Mouse (Mus musculus): ENCODE results near the gene Vgll4. TPM values are rescaled to one million over a fixed set of nuclear protein-coding genes. Genes with fewer than 3 reads are reported as not detected.
"Not testable (repeated sequence)": the region's sequence is repeated elsewhere in the genome, so short reads cannot be mapped to it uniquely, and the experiment has no call there.

Vgll4 gene
- total RNA-seq, 1 experiment from 2014 or later = 47.0 TPM

DNA sequence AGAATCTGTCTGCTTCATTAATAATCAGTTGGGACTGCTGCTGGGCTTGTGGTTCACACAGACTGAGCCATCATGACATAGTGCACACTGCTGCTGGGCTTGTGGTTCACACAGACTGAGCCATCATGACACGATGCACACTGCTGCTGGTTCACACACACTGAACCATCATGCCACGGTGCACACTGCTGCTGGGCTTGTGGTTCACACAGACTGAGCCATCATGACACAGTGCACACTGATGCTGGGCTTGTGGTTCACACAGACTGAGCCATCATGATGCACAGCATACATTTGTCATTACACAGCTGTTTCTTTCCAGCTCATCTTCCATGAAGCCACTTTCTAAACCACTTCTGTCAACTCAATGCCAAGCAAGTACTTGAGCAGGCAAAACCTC is 30.1 kb downstream of the Vgll4 start:
- DNase-seq = no peak

DNA sequence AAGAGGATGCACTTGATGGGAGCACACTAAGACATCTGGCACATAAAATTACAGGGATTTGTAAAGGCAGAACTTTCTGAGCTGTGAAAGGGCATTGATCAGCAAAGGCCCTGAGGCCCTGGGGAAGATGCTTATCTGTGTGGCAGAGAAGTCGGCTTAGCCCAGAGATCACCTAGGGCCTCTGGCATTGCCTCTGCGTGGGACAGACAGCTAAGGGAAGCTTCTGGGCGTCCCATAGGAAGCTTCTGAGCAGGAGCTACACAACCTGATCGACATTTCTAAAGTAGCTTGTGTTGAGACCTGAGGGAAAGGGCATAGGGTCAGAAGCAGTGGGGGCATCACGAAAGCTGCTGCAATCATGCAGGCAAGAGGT is 32.9 kb downstream of the Vgll4 start:
- no peak for DNase-seq

DNA sequence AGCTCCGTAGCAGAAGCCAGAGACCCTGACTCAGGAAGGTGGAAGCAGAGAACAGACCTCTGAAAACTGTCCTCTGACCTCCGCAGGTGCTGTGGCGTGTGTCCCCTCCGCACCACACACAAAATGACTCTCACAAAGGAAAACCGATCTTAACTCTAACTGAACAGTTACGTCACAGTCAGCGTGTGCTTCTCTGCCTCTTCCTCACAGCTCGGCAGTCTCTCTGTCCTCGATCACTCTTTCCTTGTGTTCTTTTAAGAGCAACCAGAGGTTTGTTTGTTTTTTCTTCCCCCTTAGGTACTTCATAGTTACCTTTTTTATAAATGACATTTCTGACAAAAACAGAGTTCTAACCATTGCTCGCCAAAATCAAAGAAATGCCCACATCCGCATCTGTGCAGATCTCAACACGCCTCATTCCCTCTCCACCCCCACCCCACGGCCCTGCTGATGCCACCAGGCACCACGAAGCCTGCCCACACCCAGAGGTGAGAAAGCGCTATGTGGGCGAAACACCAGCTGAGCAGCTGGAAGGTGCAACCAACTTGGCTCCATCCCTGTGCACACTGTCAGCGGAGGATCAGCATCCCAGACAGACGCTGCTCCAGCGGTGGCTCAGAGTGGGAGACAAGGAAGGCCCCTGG is 33.4 kb downstream of the Vgll4 start:
- DNase-seq = no peak

DNA sequence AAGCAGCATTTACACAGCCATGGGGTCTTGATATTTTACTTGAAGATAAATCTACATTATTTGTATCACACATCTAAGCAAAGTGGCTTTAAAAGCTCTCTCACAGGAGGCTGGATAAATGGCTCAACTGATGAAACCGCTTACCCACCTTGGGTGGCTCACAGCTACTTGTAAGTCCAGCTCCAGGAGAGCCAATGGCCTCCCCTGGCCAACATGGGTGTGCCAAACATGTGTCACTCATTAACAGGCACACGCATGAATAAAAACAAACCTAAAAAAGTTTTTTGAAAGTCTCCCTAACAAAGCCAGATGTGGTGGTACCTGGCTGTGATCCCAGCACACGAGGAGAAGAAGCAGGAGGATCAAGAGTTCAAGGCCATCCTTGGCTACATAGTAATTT is 34.4 kb downstream of the Vgll4 start:
- DNase-seq = no peak

DNA sequence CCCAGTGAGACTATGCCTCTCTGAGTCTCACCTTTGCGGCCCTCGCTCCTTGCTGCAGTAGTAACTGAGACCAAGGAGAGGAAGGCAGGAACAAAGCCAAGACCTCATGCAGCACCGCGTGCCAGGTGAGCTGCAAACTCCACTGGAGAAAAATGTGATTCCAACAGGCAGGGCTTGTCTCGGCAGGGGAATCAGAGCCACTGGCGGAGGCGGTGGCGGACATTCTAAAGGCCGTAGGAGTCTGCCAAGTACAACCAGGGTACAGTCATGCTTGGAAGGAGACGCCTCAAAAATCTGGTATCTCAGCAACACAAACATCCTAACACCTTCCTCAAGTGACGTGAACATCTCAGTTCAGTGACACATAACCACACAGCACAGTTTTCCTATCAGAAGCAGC is 35.7 kb downstream of the Vgll4 start:
- DNase-seq = no peak

DNA sequence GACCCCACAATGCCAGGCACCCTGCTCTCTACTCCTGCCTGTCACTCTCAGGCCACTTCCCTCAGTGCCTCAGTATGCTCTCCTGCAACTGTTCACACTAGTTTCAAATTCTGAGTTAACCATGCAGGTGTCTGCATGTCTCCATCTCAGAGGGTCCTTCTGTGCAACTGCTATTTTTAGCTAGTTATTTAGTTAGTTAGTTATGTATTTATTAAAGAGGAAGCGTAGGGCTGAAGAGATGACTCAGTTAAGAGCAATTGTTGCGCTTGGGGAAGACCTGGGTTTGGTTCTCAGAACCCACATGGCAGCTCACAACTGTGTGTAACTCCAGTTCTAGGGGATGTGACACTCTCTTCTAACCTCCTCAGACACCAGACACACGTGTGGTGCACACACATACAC is 36.8 kb downstream of the Vgll4 start:
- no peak for DNase-seq

DNA sequence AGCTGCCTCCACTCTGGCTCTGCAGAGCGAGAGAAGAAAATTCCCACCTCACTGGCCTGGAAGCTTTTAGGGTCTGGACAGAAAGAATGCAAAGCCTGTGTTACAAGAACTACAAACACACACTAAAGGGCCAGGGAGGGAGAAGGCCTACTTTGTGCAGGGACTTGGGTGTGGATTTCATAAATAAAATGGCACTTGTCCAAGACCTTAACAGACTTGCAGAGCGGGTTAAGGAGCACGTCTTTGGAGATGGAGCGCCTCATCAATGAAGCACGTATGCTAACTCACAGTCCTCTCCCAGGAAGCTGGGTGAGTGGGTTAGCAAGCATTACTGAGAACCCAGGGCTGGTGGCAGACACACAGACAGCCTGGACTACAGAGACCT is 37.7 kb downstream of the Vgll4 start:
- no peak for DNase-seq

DNA sequence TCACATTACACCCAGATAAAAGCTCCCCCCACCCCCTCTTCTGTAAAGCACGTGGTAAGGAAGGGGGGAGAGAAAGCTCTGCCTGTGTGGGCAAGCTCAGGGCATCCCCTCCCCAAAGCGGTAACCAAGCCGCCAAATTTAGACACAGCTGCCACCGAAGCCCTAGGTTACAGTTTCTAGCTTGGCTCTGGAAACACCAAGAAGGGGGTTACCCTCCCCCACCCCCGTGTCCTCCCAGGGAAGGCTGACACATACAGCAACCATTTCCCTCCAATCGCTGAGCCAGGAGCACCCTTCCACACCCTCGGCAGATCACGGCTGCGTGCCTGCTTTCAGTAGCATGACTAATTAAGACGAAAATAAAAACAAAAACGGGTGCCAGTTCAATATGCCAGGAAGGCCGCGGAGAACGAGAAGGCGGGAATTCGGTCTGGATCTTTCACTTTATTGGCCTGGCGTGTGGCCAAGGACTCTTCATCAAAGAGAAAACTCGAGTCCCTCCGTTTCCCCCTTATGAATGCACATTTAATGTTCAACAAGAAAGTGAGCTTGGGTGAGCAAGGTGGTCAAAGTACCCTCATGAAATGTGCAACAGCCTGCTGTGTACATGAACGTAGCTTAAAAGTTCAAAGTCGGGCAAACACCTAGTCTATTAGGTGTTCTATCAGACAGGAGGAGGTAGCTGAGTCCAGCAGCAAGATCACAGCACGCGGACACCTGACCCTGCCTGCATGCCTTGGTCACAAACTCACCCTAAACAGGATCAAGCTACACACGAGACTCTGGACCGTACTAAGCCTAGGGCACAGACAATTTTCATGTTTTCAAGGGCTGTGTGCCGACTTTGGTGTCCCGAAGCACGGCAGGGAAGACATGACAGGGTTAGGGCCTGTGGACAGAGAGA is 38.3 kb downstream of the Vgll4 start:
- no peak for DNase-seq

DNA sequence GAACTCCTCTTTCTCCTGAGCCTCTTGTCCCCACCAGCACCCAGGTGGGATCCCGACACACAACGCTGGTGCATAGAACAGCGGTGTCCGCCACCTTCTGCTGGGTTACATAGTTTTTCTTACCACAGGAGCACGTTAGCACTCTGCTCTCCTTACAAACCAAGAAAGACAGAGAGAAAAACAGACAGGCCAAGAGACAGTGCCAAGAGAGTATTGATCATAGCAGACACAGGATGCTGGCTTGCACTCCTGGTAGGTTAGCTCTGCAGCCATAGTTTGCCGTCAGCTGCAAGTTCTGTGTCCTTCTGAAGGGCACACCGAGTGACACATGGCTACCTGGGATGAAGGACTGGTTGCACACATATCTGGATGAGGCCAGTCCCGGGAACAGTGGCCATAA is 39.1 kb downstream of the Vgll4 start:
- no peak for DNase-seq

DNA sequence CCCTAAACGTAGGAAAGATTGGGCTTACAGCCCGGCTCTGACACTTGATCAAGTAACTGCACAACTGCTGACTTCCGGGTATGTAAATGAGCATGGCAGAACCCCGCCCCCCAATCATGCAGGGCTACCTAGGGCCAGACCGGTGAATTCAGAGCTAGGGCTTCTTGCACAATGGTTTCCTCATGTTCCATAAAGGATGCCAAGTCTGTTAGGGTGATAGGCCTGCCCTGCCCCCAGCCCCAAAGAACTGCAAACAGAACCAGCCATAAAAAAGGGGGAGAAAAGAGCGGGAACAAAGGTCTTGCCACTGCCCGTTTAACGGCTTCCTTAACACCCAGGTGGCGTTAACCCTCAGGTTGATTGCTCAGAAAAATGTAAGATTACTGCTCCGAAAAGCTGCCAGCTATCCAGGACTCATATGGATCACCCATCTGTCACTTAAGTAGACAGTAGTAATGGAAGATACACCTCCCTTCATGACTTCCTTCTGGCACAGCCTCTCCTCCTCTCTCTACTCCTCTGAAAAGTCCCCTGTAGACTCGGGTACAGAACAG is 39.7 kb downstream of the Vgll4 start:
- DNase-seq = no peak

DNA sequence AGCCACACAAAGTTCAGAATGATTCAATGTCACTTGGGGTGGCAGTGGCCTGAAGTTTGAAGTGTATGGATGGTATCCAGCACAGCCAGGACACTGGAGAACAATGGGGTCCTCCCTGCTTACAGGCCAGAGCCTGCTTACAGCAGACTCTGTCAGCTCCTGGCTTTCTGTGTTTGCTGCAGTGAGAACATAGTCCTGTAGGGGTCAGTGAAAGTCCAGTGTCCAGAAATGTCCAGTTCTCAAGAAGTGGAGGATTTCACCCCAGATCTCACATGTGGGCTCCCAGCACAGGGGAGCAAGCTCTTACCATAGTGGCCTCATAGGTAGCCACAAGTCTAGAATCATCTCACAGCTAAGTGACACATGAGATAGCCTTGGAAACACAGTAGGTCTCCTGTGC is 40.4 kb downstream of the Vgll4 start:
- no peak for DNase-seq

DNA sequence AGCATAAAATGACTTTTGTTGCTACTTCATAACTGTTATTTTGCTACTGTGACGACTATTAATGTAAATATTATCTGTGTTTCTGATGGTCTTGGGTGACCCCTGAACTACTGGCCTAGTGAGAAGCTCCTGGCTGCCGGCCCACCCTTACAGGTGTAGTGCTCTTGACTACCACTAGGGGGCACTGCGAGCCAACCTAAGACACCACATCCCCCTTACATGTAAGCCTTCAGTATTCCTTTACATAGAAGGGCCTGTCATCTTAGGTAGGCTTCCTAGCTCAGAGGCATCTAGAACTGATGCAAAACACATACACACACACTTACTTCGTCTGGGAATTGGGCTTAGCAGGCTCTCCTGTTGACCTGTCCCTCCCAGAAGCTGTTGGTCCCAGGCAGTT is 41.3 kb downstream of the Vgll4 start:
- peak; percentile 66 for DNase-seq

DNA sequence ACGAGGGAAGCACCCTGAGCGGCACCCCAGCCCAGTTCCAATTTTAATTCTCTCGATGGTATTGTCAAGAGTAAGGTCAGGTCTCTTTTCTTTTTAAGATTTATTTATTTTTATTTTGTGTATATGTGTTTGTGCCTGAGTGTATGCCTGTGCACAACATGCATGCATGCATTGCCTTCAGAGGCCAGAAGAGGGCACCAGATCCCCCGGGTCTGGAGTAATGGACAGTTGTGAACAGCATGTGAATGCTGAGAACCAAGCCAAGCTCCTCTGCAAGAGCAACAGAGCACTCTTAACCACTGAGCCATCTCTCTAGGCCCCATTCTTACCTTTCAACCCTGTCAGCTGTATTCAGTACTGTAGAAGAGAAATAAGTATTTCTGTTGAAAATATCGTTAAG is 42.4 kb downstream of the Vgll4 start:
- no peak for DNase-seq

DNA sequence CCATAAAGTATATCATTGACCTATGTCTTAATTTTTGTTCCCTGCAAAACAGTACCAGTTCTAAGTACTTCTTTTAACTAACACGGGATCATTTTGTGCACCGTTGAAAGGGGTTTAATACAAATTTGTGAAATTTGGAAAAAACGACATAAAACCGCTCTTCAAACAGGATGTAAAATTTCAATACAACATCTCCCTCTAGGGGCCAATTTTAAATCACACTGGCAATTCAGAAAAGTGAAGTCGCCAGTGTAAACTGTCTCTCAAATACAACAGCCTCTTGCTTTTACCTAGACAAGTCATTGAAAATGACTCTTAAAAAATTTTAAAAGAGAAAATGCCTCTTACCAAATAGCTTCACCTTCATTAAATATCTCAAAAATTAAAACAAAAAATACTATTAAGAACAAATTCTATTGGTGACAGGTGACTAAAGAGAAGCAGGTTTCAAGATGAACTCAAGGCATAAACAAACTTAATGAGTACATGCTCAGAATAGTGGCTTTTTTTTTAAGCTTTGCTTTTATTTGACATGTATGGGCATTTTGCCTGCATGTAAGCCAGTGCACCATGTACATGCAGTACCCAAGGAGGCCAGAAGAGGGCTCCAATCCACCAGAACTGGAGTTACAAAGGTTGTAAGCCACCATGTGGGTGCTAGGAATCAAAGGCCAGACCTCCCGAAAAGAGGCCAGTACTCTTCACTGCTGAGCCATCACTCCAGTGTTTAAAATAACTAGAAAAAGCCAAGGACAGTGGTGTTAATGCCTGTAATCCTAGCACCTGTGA is 43.2 kb downstream of the Vgll4 start:
- DNase-seq = no peak

DNA sequence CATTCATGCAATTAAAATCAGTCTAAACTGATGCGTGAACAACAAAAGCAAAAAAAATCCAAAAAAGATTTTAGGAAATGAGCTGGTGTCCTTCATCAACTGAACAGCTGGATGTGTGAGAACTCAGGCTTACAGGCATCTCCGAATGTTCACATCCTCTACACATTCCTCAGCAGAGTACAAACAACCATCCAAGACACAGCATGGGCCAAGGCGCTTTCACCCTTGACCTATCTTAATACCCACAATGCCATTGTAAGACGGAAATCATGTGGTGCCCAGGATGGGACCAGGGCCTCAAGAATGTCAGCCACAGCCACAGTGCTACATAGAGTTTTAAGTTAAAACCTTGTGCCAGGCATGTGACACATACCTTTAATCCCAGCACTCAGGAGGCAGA is 44.6 kb downstream of the Vgll4 start:
- DNase-seq = no peak

DNA sequence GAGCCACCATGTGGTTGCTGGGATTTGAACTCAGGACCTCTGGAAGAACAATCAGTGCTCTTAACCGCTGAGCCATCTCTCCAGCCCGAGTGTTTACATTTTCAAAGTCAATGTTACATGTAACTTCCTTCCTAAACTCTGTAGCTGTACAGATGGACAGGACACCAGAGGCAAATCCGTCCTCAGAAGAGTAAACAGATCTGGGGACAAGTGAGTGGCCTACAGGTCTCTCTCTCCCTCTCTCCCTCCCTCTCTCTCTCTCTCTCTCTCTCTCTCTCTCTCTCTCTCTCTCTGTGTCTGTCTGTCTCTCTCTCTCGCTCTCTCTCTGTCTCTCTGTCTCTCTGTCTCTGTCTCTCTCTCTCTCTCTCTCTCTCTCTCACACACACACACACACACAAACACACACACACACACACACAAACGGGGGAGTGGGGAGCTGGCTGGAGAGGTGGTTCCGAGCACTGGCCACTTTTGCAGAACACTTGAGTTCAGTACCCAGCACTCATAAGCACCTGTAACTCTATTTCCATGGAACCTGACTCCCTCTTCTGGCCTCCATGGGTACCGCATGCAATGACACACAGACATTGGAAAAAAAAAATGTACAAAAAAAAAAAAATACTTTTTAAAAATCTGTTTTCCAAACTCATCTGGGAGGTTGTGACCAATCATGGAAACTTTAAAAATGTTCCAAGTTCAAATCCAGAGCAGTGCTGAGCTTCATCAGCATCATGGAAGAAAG is 47.3 kb downstream of the Vgll4 start:
- DNase-seq = not testable (repeated sequence)

DNA sequence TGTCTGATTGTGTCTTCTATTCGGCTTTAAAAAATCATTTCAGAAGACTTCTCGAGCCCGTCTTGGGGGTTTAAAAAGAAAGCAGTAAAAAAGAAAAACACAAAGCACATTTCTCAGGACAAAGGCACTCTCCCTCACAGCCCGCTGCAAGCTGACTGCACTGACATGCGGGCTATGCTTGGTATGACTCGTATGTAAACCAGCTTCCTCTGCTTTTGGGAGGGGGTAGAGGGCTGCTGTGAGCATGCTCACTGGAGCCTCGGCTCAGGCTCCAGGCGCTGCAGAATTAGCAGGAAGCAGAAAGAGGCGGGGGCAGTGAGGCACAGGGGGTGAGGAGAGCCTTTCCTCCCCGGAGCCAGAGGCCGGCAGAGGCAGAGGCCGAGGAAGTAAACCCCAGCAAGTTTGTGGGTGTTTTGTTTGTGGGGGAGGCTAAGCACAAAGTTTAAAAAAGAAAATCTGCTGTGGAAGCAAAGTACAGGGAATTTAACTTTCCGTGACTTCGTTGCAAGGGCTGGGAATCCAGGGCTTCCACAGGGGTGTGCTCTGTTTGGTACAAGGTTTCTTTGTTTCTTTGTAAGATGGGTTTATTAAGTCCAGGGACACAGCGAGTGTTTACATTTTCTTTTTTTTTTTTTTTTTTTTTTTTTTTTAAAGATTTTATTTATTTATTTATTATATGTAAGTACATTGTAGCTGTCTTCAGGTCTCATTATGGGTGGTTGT is 48.0 kb downstream of the Vgll4 start:
- DNase-seq = peak; percentile 84

DNA sequence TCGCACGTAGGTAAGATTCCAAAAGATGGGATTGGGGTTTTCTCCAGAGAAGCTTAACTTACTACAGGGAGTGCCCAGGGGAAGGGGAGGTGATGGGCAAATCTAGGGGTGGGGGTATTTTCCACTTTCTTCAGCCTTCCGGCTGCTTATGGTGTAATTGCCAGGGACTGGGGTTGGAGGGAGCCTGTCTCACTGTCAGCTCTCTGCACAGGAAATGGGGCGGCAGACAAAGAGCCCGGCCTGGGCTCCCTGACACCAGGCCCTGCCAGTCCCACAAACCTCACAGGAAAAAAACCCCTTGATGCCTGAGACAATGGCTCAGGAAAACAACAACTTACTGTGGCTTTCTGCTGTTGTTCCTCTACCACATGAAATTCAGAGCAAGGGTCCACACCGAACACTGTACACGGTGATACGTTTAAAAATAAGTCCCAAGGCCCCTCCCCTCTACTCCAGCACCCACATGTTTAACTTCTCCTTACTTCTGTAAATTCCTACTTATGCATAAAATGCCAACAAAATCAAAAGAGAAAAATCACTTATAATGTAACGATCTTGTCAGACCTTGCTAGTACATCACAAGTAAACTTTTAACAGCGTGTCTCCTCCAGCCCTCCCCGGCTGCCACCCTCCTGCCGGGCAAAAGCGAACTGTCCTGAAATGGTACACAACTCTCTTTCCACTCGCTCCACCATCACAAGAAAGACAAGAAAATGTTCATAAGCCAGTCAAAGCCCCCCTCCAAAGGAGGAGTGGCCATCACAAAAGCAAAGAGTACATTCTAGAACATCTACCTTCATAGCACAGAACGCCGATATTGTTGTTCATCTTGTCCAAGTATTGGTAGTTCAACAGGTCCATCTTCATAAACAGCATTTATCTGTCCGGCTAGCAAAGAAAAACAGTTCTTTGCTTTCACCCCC is 49.0 kb downstream of the Vgll4 start:
- DNase-seq = peak; percentile 52

DNA sequence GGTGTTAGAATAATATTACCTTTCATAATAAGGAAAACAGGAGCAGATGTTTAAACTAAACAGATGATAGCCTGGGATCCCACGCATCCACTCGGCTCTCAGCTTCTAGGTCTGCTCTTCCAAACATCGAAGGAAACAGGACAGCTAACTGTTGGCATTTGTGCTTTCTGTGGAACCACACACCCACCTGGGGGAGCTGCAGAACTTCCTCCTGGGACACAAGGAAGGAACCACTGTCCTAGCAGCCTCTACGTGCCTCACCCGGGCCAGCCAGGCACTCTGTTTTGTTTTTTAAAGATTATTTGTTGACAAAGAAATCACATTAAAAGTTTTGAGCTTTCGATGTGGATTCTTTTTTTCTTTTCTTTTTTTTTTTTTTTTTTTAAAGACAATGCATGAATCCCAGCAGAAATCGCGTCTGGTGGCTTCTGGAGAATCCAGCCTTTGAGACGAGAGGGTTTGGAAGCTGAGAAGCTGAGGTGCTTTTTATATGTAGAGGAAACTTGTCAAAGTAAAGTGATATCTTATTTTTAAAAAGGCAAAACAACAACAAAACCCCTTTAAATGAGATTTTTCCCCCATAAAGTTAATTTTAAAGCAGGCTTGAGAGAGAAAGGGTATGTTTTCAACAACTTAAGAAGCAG is 50.0 kb downstream of the Vgll4 start:
- DNase-seq = no peak

DNA sequence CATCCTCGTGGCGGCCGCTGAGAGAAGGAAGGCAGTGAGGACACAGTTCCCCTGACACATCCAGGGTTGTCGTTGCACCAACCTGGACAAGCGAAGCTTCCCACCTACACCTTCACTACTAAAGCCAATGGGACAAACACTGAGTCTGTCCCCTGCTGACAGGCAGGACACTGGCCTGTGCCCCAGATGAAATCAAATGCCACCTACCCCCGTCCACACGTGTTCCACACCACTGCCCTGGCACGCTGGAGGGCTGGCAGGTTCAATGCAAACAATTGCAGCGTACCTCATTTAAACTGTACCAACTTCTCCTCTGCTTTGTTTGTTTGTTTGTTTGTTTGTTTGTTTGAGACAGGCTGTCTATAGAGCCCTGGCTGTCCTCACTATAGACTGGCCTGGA is 50.8 kb downstream of the Vgll4 start:
- DNase-seq = no peak

Measured in adrenal gland, postnatal 25 days (tissue).